Mouse (Mus musculus) telencephalon, adult 2 months (tissue): ENCODE data around the gene Cacna1c.

ENCODE experiments used
- DNase-seq: peaks from one replicate; pipeline ENCODE4 v3.0.0-alpha.2; 2011; ENCODE audit warnings: low read depth, low spot score

Cacna1c gene

GRCm38 (mm10) chr6:119196382-119197305 lies at the start of gene Cacna1c:
Gene Cacna1c (minus strand): TSS chr6:119196418.
- DNase-seq: no peak

- no peak for DNase-seq
Observed at GRCm38 (mm10) chr6:119240871-119241705, 44.9 kb upstream of the Cacna1c start.

GRCm38 (mm10) chr6:119240256-119240655 lies 44.0 kb upstream of the Cacna1c start:
- no peak for DNase-seq

- DNase-seq: no peak
Observed at GRCm38 (mm10) chr6:119239341-119240005, 43.3 kb upstream of the Cacna1c start.

GRCm38 (mm10) chr6:119237427-119237989 lies 41.3 kb upstream of the Cacna1c start:
- no peak for DNase-seq

- DNase-seq: no peak
Observed at GRCm38 (mm10) chr6:119236241-119236640, 40.0 kb upstream of the Cacna1c start, which contains the start of gene Cacna2d4. Gene Cacna2d4 (plus strand): TSS chr6:119236526.

GRCm38 (mm10) chr6:119235441-119235840 lies 39.2 kb upstream of the Cacna1c start:
- DNase-seq: no peak

GRCm38 (mm10) chr6:119233066-119233465 lies 36.8 kb upstream of the Cacna1c start:
- no peak for DNase-seq

GRCm38 (mm10) chr6:119228861-119229603 lies 32.8 kb upstream of the Cacna1c start:
- DNase-seq: no peak

GRCm38 (mm10) chr6:119227001-119227400 lies 30.8 kb upstream of the Cacna1c start:
- no peak for DNase-seq

GRCm38 (mm10) chr6:119225731-119226130 lies 29.5 kb upstream of the Cacna1c start:
- DNase-seq: no peak

- DNase-seq: no peak
Observed at GRCm38 (mm10) chr6:119225226-119225625, 29.0 kb upstream of the Cacna1c start.

- DNase-seq: no peak
Observed at GRCm38 (mm10) chr6:119224451-119225195, 28.4 kb upstream of the Cacna1c start.

GRCm38 (mm10) chr6:119220297-119220696 lies 24.1 kb upstream of the Cacna1c start:
- no peak for DNase-seq

GRCm38 (mm10) chr6:119219237-119219870 lies 23.1 kb upstream of the Cacna1c start:
- DNase-seq: no peak

- DNase-seq: no peak
Observed at GRCm38 (mm10) chr6:119218591-119218990, 22.4 kb upstream of the Cacna1c start.

- DNase-seq: no peak
Observed at GRCm38 (mm10) chr6:119217661-119218060, 21.4 kb upstream of the Cacna1c start.

- no peak for DNase-seq
Observed at GRCm38 (mm10) chr6:119215040-119215613, 18.9 kb upstream of the Cacna1c start.

GRCm38 (mm10) chr6:119214190-119214589 lies 18.0 kb upstream of the Cacna1c start:
- DNase-seq: no peak
